Comparison of ENCODE assay signal across 17 mouse cellular contexts in the genomic region with DNA sequence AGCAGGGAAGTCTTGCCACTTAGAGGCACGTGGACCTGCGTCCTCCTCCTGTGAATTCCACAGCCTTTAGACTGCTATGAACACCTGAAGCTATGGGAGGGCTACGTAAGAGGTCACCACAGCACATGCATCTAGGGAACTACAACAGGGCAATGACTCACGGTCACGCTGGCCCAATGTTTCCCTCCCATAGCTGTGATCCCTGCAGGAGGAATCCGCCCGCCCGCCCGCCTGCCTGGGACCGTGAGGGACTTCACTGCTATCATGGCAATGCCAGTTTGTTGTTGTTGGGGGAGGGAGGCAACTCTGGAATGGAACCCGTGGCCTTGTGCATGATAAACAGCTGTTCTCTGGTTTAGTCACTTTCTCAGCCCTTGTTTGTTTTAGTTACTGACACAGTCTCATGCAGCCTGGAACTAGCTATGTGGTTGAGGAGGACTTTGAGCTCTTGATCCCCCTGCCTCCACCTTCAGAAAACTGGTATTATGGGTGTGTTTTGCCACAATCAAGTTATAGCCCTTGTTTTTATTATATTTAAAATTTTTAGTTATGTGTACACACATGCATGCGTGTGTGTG.
DNase-seq lines count a peak whose midpoint lies in the region; ATAC-seq and TF ChIP-seq lines count a peak whose summit lies in the region.
"Had no signal": no experiment of that assay in that cellular context is flagged by ENCODE, and none has a peak within 500 bp of the region (broad histone marks: within the 10 kb centered on the region; RNA-seq: fewer than 3 reads in every experiment).

No protein-coding gene starts in this region.

- no peaks in the 10 kb centered on the region for H3K79me2 ChIP-seq in myocyte (ENCODE audit: control insufficient read depth, insufficient read depth)

- no peak for ATAC-seq in hindbrain, embryonic 16.5 days
- ATAC-seq in hindbrain, embryonic 13.5 days (ENCODE audit: low FRiP score) = no peak

- 67% methylated on average over 12 of the region's 12 CpGs for whole genome bisulfite sequencing in hindbrain, embryonic 16.5 days
- 71% methylated on average over 12 of the region's 12 CpGs for WGBS in hindbrain, embryonic 13.5 days

- peak overlapping the region; percentile 34; the same call in 1 of the 2 replicates for H3K27ac ChIP-seq in hindbrain, embryonic 16.5 days (ENCODE audit: low read depth, low read length)
- H3K27ac ChIP-seq in hindbrain, embryonic 13.5 days = no peak overlapping the region
- H3K27ac ChIP-seq: embryonic facial prominence, embryonic 15.5 days; limb, embryonic 12.5 days; liver, embryonic 15.5 days had no signal

- no peak overlapping the region for H3K9ac ChIP-seq in hindbrain, embryonic 16.5 days (ENCODE audit: low read depth, low read length)
- no peak overlapping the region for H3K9ac ChIP-seq in hindbrain, embryonic 13.5 days
- H3K9ac ChIP-seq: embryonic facial prominence, embryonic 15.5 days; limb, embryonic 12.5 days; liver, embryonic 15.5 days had no signal

- H3K4me2 ChIP-seq in hindbrain, embryonic 16.5 days (ENCODE audit: low read length) = no peak overlapping the region
- H3K4me2 ChIP-seq in hindbrain, embryonic 13.5 days = no peak overlapping the region
- peak overlapping the region; percentile 18 for H3K4me2 ChIP-seq in myocyte (ENCODE audit: low read depth)
- H3K4me2 ChIP-seq: embryonic facial prominence, embryonic 15.5 days; limb, embryonic 12.5 days; liver, embryonic 15.5 days had no signal

- no peak overlapping the region for H3ac ChIP-seq in myocyte (ENCODE audit: control insufficient read depth, insufficient read length)

- H3K36me3 ChIP-seq in hindbrain, embryonic 16.5 days (ENCODE audit: control insufficient read depth, insufficient read depth, low read length) = no peaks in the 10 kb centered on the region
- peaks cover 15% of the 10 kb centered on the region for H3K36me3 ChIP-seq in hindbrain, embryonic 13.5 days
- no peaks in the 10 kb centered on the region for H3K36me3 ChIP-seq in myocyte (ENCODE audit: control insufficient read depth, insufficient read depth)
- H3K36me3 ChIP-seq: limb, embryonic 12.5 days; liver, embryonic 15.5 days had no signal

- no peaks in the 10 kb centered on the region for H3K27me3 ChIP-seq in hindbrain, embryonic 16.5 days (replicated peaks; ENCODE audit: control insufficient read depth, insufficient read depth, low read length)
- H3K27me3 ChIP-seq in hindbrain, embryonic 13.5 days = no peaks in the 10 kb centered on the region
- no peaks in the 10 kb centered on the region for H3K27me3 ChIP-seq in myocyte (ENCODE audit: control insufficient read depth, insufficient read depth, insufficient read length)
- H3K27me3 ChIP-seq: CH12.LX; embryonic facial prominence, embryonic 15.5 days had no signal

- no peak overlapping the region for H3K4me3 ChIP-seq in hindbrain, embryonic 16.5 days (ENCODE audit: low read length)
- H3K4me3 ChIP-seq in hindbrain, embryonic 13.5 days = no peak overlapping the region
- H3K4me3 ChIP-seq in myocyte = no peak overlapping the region
- H3K4me3 ChIP-seq: embryonic facial prominence, embryonic 15.5 days; limb, embryonic 12.5 days; liver, embryonic 15.5 days had no signal

- TF ChIP-seq POLR2A in myocyte (IDR thresholded peaks at IDR 0.05; ENCODE audit: insufficient read length, low read depth) = no peak

- no peaks in the 10 kb centered on the region for H3K4me1 ChIP-seq in hindbrain, embryonic 16.5 days (ENCODE audit: control insufficient read depth, insufficient read depth, low read depth, low read length)
- no peaks in the 10 kb centered on the region for H3K4me1 ChIP-seq in hindbrain, embryonic 13.5 days (replicated peaks)
- H3K4me1 ChIP-seq: embryonic facial prominence, embryonic 15.5 days; limb, embryonic 12.5 days had no signal

- H3K9me3 ChIP-seq in hindbrain, embryonic 16.5 days (ENCODE audit: control insufficient read depth, low read length) = no peaks in the 10 kb centered on the region
- no peaks in the 10 kb centered on the region for H3K9me3 ChIP-seq in hindbrain, embryonic 13.5 days
- H3K9me3 ChIP-seq: embryonic facial prominence, embryonic 15.5 days; limb, embryonic 12.5 days; liver, embryonic 15.5 days had no signal

- peak; percentile 65 for DNase-seq in adrenal gland, adult 8-10 months
- peak; percentile 19 for DNase-seq in brain, adult 2 months (ENCODE audit: low read depth, low spot score)
- DNase-seq in thymus, postnatal 25 days = no peak
- no peak for DNase-seq in frontal cortex, postnatal 25 days (ENCODE audit: low spot score in 2 of 2)
- DNase-seq: cerebellum, adult 11 months; heart, postnatal 4 days; kidney, adult 11 months; kidney, postnatal 4 days; layer of hippocampus, postnatal 36 days; right cerebral cortex, postnatal 14 days had no signal

TF ChIP-seq in myocyte, 11 proteins besides CTCF, POLR2A, EP300 and RAD21:
- TF ChIP-seq SRF (IDR thresholded peaks at IDR 0.05; ENCODE audit: control insufficient read depth, insufficient read length, low read depth) (no peak), REST (IDR thresholded peaks at IDR 0.05; ENCODE audit: insufficient read depth, insufficient read length) (no peak), USF1 (IDR thresholded peaks at IDR 0.05; ENCODE audit: low read depth) (no peak), POLR2AphosphoS2 (IDR thresholded peaks at IDR 0.05; ENCODE audit: insufficient read length, low read depth) (no peak), TCF12 (IDR thresholded peaks at IDR 0.05; ENCODE audit: insufficient read depth, poor library complexity, severe bottlenecking) (no peak), MYOD1 (IDR thresholded peaks at IDR 0.05; ENCODE audit: control insufficient read depth in 1 of 3, insufficient read length in 2 of 3, low read depth in 2 of 3) (peak in 1 of 3 experiments; percentile 6), MYOG (IDR thresholded peaks at IDR 0.05; ENCODE audit: control insufficient read depth in 1 of 3, insufficient read depth in 1 of 3, insufficient read length in 2 of 3, low read depth in 2 of 3) (peak in 1 of 3 experiments; percentile 29)
TF ChIP-seq in myocyte: peak in this region for 2.

Comparison
In these comparisons a context has a peak if more than half of its experiments do, and no peak if none do; other contexts are left out.
1. DNase-seq: peak in adrenal gland, adult 8-10 months (single experiment) and brain, adult 2 months (single experiment); none in thymus, postnatal 25 days (single experiment) and frontal cortex, postnatal 25 days (0 of 2).